Mouse (Mus musculus) forebrain, postnatal 0 days (tissue): ENCODE measurements around the gene Lmnb2. TPM values are rescaled to one million over a fixed set of nuclear protein-coding genes. Genes with fewer than 3 reads are reported as not detected.

Experiments
- ATAC-seq: fragments of 200-750 bp; cut with Nextera tagmentation; 2 replicates; pipeline ENCODE4 v1.8.0; 2017; ENCODE audit warnings: mild to moderate bottlenecking, moderate library complexity
- DNase-seq: peaks from one replicate; pipeline ENCODE4 v3.0.0-alpha.2; 2015
- H3K27ac ChIP-seq: fragments of 300-500 bp; sonication (generic); 2 replicates; pipeline ENCODE4 v1.5.1; 2014; ENCODE audit warnings: low read depth, mild to moderate bottlenecking, antibody characterized with exemption, low read length, moderate library complexity, mixed read lengths
- H3K27me3 ChIP-seq: fragments of 300-500 bp; sonication (generic); 2 replicates; pipeline ENCODE4 v1.6.1; 2014; ENCODE audit warnings: mild to moderate bottlenecking, low read length, mixed read lengths; ENCODE audit not compliant: insufficient read depth
- H3K36me3 ChIP-seq: fragments of 300-500 bp; sonication (generic); 2 replicates; pipeline ENCODE4 v1.6.1; 2014; ENCODE audit warnings: mild to moderate bottlenecking, moderate library complexity; ENCODE audit not compliant: insufficient read depth
- H3K4me1 ChIP-seq: fragments of 300-500 bp; sonication (generic); 2 replicates; pipeline ENCODE4 v1.6.1; 2014; ENCODE audit warnings: antibody characterized with exemption; ENCODE audit not compliant: insufficient read depth
- H3K4me2 ChIP-seq: fragments of 300-500 bp; sonication (generic); 2 replicates; pipeline ENCODE4 v1.6.1; 2014; ENCODE audit warnings: low read depth, mild to moderate bottlenecking, moderate library complexity
- H3K4me3 ChIP-seq: fragments of 300-500 bp; sonication (generic); 2 replicates; pipeline ENCODE4 v1.5.1; 2014; ENCODE audit warnings: low read depth, low read length, mixed read lengths
- H3K9ac ChIP-seq: fragments of 300-500 bp; sonication (generic); 2 replicates; pipeline ENCODE4 v1.6.1; 2014; ENCODE audit warnings: mild to moderate bottlenecking
- H3K9me3 ChIP-seq: fragments of 300-500 bp; sonication (generic); 2 replicates; pipeline ENCODE4 v1.6.1; 2016; ENCODE audit warnings: low read length
- CTCF ChIP-seq: sonication (generic); IDR thresholded peaks from 2 replicates; pipeline ENCODE4 v1.5.1; 2016; ENCODE audit warnings: antibody characterized with exemption, control low read depth, low read depth
- WGBS: fragments of 180-500 bp; shearing (Covaris S2); extraction: QIAGEN DNeasy Blood & Tissue Kit; methylation state at CpG from one replicate; pipeline ENCODE4 v1.1.7; 2014; 5-methylcytosine and 5-hydroxymethylcytosine counted together
- polyA plus RNA-seq: library from polyadenylated mRNA; unstranded; fragments of >200 nt; fragmentation: Nextera tagmentation; extraction: Ambion mirVana; gene quantifications from 2 replicates; pipeline ENCODE4 v1.2.1, GENCODE M21; 2015
- total RNA-seq: library from RNA; depleted of rRNA; stranded (reverse); fragments of >200 nt; gene quantifications from 2 replicates; pipeline ENCODE4 v1.2.3, GENCODE M21; 2014

The Lmnb2 gene
- total and polyA plus RNA-seq, 2 experiments from 2014 or later = 24.5 to 46.1 TPM

DNA sequence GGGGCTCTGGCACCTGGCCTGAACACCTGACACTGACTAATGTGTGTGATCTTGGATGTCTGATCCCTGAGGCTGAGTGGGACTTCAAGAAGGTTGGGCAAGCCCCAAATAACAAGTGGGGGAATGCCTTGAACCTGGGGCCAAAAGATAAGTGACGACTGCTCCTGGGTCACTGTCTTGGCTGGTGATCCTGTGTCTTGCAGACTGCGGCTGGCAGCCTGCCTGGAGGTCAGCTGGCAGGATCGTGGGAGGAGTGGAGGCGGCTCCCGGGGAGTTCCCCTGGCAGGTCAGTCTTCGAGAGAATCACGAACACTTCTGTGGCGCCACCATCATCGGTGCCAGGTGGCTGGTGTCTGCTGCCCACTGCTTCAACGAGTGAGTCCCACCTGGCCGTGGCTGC, 30.9 kb downstream of the Lmnb2 start:
- H3K4me2 ChIP-seq = no peak overlapping the region
- H3K4me3 ChIP-seq = no peak overlapping the region
- H3K36me3 ChIP-seq = no peaks in the 10 kb centered on the region
- H3K9me3 ChIP-seq = no peaks in the 10 kb centered on the region
- H3K4me1 ChIP-seq = no peaks in the 10 kb centered on the region
- ATAC-seq = no peak
- H3K27me3 ChIP-seq = no peaks in the 10 kb centered on the region
- WGBS = 58% methylated on average over 11 of the region's 11 CpGs
- no peak for TF ChIP-seq CTCF
- no peak overlapping the region for H3K9ac ChIP-seq
- no peak overlapping the region for H3K27ac ChIP-seq
- DNase-seq = no peak

DNA sequence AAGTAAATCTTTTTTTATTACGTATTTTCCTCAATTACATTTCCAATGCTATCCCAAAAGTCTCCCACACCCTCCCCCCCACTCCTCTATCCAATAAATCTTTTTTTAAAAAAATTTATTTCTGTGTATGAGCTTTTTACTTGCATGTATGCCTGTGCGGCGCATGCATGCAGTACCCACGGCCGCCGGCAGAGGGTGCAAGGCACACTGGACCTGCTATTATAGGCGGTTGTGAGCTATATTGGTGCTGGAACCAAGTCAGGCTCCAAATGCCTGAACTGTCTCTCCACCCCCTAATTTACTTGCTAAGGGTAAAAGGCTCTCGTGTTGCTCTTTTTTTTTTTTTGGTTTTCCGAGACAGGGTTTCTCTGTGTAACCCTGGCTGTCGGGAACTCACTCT, 36.7 kb downstream of the Lmnb2 start:
- H3K27ac ChIP-seq = no peak overlapping the region
- DNase-seq (peak; percentile 72), ATAC-seq (peak; percentile 60; the same call in 1 of the 2 replicates)
- H3K9ac ChIP-seq = no peak overlapping the region
- no peaks in the 10 kb centered on the region for H3K9me3 ChIP-seq
- no peaks in the 10 kb centered on the region for H3K27me3 ChIP-seq
- H3K4me1 ChIP-seq = no peaks in the 10 kb centered on the region
- H3K4me3 ChIP-seq = no peak overlapping the region
- whole genome bisulfite sequencing = 23% methylated on average over 10 of the region's 10 CpGs
- TF ChIP-seq CTCF = peak; percentile 81
- no peaks in the 10 kb centered on the region for H3K36me3 ChIP-seq
- no peak overlapping the region for H3K4me2 ChIP-seq

DNA sequence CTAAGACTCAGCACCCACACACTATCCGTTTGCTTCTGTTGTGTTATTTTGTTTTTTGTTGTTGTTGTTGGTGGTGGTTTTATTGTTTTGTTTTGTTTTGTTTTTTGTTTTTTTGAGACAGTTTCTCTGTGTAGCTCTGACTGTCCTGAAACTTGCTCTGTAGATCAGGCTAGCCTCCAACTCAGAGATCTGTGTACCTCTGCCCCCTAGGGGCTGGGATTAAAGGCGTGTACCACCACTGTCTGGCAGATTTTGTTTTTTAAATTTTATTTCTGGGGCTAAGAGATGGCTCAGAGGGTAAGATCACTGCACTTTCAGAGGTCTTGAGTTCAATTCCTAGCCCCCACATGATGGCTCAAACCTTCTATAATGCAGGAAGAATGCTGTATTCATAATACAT, 37.1 kb downstream of the Lmnb2 start:
- H3K36me3 ChIP-seq = no peaks in the 10 kb centered on the region
- no peak overlapping the region for H3K9ac ChIP-seq
- ATAC-seq = no peak
- H3K9me3 ChIP-seq = no peaks in the 10 kb centered on the region
- H3K27me3 ChIP-seq = no peaks in the 10 kb centered on the region
- no peak overlapping the region for H3K4me2 ChIP-seq
- H3K4me1 ChIP-seq = no peaks in the 10 kb centered on the region
- 79% methylated on average over 2 of the region's 2 CpGs for WGBS
- DNase-seq = no peak
- no peak overlapping the region for H3K27ac ChIP-seq
- no peak overlapping the region for H3K4me3 ChIP-seq
- no peak for TF ChIP-seq CTCF

DNA sequence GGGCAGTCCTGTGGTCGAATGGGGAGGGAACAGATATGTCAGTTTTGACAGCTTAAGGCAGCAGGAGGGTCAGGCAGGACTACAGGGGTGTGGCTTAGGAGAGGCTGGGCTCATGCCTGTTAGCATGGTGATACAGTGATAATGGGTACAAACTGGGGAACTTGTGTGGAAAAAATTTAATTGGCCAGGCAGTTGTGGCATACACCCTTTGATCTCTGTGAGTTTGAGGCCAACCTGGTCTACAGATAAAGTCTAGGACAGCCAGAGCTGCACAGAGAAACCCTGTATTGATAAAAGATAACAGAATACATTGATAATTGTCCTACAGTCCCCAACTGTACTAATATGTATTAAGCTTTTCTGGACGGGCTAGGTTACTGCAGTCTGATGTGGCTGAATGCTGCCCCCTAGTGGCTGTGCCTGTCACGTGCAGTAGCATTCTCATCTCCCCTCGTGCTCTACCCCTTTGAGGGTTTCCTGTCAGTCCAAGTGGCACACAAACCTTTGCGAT, 37.9 kb downstream of the Lmnb2 start:
- ATAC-seq (peak; percentile 71), DNase-seq (peak; percentile 53)
- Histone ChIP-seq H3K9ac (no peak overlapping the region), H3K36me3 (no peaks in the 10 kb centered on the region), H3K27me3 (no peaks in the 10 kb centered on the region), H3K9me3 (no peaks in the 10 kb centered on the region), H3K4me2 (no peak overlapping the region), H3K4me3 (no peak overlapping the region), H3K27ac (no peak overlapping the region), H3K4me1 (no peaks in the 10 kb centered on the region)
- WGBS = 22% methylated on average over 5 of the region's 5 CpGs
- peak; percentile 82 for TF ChIP-seq CTCF

DNA sequence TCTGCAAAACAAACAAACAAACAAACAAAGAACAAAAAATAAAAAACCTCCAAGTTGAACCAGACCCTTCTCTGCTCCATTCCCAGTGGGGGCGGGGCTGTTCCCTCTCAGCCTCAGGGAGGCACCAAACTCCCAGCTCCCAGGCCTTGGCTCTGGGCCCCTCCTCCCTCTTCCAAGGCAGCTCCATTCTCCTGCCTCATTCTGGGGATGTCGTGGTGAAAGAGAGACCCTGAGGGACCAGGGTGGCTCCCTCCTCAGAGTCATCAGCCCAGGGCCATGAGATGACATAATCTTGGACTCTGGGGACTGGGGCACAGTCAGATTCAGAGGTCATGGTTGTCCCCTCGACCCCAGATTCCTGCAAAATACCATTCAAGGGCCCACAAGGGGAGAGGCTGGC, 41.5 kb downstream of the Lmnb2 start:
- Histone ChIP-seq H3K9ac (no peak overlapping the region), H3K27ac (no peak overlapping the region), H3K4me2 (no peak overlapping the region), H3K4me1 (no peaks in the 10 kb centered on the region), H3K36me3 (no peaks in the 10 kb centered on the region), H3K4me3 (no peak overlapping the region), H3K9me3 (no peaks in the 10 kb centered on the region), H3K27me3 (no peaks in the 10 kb centered on the region)
- 21% methylated on average over 3 of the region's 3 CpGs for WGBS
- no peak for TF ChIP-seq CTCF
- ATAC-seq (no peak), DNase-seq (no peak)

DNA sequence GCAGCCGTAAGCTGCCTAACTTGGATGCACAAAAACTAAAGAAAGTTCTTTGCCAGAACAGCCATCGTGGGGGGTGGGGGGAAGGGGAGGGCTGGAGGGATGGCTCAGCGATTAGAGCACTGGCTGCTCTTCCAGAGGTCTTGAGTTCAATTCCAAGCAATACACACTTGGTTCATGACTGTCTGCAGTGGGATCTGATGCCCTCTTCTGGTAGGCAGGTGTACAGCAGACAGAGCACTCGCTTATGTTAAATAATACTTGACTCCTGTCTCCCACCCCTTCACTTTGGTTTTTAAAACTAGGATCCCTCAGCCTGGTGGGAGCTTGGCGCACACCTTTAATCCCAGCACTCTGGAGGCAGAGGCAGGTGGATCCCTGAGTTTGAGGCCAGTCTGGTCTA, 42.0 kb downstream of the Lmnb2 start:
- no peaks in the 10 kb centered on the region for H3K9me3 ChIP-seq
- no peak overlapping the region for H3K9ac ChIP-seq
- peak; percentile 75 for TF ChIP-seq CTCF
- no peaks in the 10 kb centered on the region for H3K36me3 ChIP-seq
- peak; percentile 66 for ATAC-seq
- no peaks in the 10 kb centered on the region for H3K4me1 ChIP-seq
- WGBS = 25% methylated on average over 5 of the region's 5 CpGs
- no peak overlapping the region for H3K4me2 ChIP-seq
- H3K27ac ChIP-seq = no peak overlapping the region
- peak; percentile 54 for DNase-seq
- H3K4me3 ChIP-seq = no peak overlapping the region
- no peaks in the 10 kb centered on the region for H3K27me3 ChIP-seq

DNA sequence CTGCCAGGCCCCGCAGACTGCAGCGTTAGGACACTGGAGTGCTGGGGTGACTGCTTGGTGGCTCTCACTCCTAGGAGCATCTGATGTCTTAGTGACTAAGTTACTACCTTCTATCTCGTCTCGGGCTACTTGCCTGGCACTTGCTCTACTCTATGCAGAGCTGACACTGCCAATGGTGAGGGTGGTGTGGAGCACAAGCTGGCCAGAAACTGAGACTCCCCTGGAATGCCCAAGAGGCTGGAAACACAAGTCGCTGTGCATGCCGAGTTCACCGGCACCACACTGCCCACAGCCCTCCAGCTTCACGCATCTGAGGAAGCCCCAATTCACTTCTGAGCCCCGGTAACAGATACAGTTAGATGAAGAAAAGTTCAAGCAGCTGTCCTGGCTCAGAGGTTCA, 44.0 kb downstream of the Lmnb2 start:
- Histone ChIP-seq H3K4me3 (no peak overlapping the region), H3K9me3 (no peaks in the 10 kb centered on the region), H3K4me1 (no peaks in the 10 kb centered on the region), H3K9ac (no peak overlapping the region), H3K27ac (no peak overlapping the region), H3K27me3 (no peaks in the 10 kb centered on the region), H3K36me3 (no peaks in the 10 kb centered on the region), H3K4me2 (no peak overlapping the region)
- DNase-seq (no peak), ATAC-seq (no peak)
- 79% methylated on average over 9 of the region's 9 CpGs for WGBS
- TF ChIP-seq CTCF = no peak
